Mouse (Mus musculus) CH12.LX (cell line): ENCODE results near the gene Ermard. TPM values are rescaled to one million over a fixed set of nuclear protein-coding genes. Genes with fewer than 3 reads are reported as not detected.

Experiments used
- DNase-seq: peaks from one replicate; pipeline ENCODE4 v3.0.0-alpha.2; 2013; ENCODE audit errors: extremely low read depth
- H3K27ac ChIP-seq: 2 replicates; pipeline ENCODE4 v1.5.1; 2012; ENCODE audit warnings: low read depth, mild to moderate bottlenecking, control low read depth, moderate library complexity; ENCODE audit not compliant: insufficient read depth
- H3K27me3 ChIP-seq: replicated peaks from 2 replicates; pipeline ENCODE3; 2012; ENCODE audit warnings: inconsistent platforms
- H3K36me3 ChIP-seq, 2 experiments: replicated peaks in 1 of 2; 2 replicates each; pipeline versions ENCODE3 to v1.6.1; 2012; ENCODE audit warnings: inconsistent platforms in 1 of 2, low read length in 1 of 2, mild to moderate bottlenecking in 1 of 2, mixed read lengths in 1 of 2, moderate library complexity in 1 of 2; ENCODE audit not compliant: control insufficient read depth in 1 of 2, insufficient read depth in 1 of 2
- H3K4me1 ChIP-seq, 2 experiments: 2 replicates each; pipeline ENCODE4 v1.6.1; 2012; ENCODE audit warnings: inconsistent platforms in 1 of 2, moderate library complexity in 1 of 2; ENCODE audit not compliant: insufficient read depth in 2 of 2, control insufficient read depth in 1 of 2
- H3K4me2 ChIP-seq: 2 replicates; pipeline ENCODE4 v1.6.1; 2012; ENCODE audit warnings: low read depth, mild to moderate bottlenecking, control low read depth; ENCODE audit not compliant: poor library complexity, insufficient read depth, severe bottlenecking
- H3K4me3 ChIP-seq, 3 experiments: fragments of 150-350 bp in 1 of 3; sonication (generic) in 1 of 3; replicated peaks in 1 of 3; 2 replicates each; pipeline versions ENCODE3 to v1.5.1; 2011 to 2012; ENCODE audit warnings: low read depth in 2 of 3, low read length in 2 of 3, mild to moderate bottlenecking in 2 of 3, moderate library complexity in 2 of 3, control low read depth in 1 of 3, improper control_type of control experiment in 1 of 3, inconsistent platforms in 1 of 3, mixed read lengths in 1 of 3; ENCODE audit not compliant: poor library complexity in 1 of 3
- H3K79me2 ChIP-seq: replicated peaks from 2 replicates; pipeline ENCODE4 v1.6.1; 2012; ENCODE audit warnings: mild to moderate bottlenecking, moderate library complexity; ENCODE audit not compliant: control insufficient read depth, poor library complexity, insufficient read depth, severe bottlenecking; ENCODE audit errors: extremely low read depth
- H3K9ac ChIP-seq: 2 replicates; pipeline ENCODE4 v1.6.1; 2012; ENCODE audit warnings: low read depth, mild to moderate bottlenecking, control low read depth, moderate library complexity; ENCODE audit not compliant: insufficient read depth
- H3K9me3 ChIP-seq: replicated peaks from 2 replicates; pipeline ENCODE3; 2012; ENCODE audit warnings: low read length, inconsistent platforms, mixed read lengths
- BHLHE40 ChIP-seq: IDR thresholded peaks from 2 replicates; pipeline ENCODE4 v1.6.1; 2011; ENCODE audit warnings: mild to moderate bottlenecking, low read depth, low read length, improper control_type of control experiment
- CHD1 ChIP-seq: IDR thresholded peaks from 2 replicates; pipeline ENCODE4 v1.6.1; 2012; ENCODE audit warnings: low read depth, low read length, improper control_type of control experiment, inconsistent platforms
- CHD2 ChIP-seq: IDR thresholded peaks from 2 replicates; pipeline ENCODE4 v1.6.1; 2011; ENCODE audit warnings: low read length, improper control_type of control experiment
- CTCF ChIP-seq, 2 experiments: IDR thresholded peaks in 1 of 2; conservative IDR thresholded peaks in 1 of 2; 2 replicates each; pipeline ENCODE4 v1.5.1; 2011 to 2012; ENCODE audit warnings: low read depth in 2 of 2, low read length in 2 of 2, improper control_type of control experiment in 1 of 2, inconsistent platforms in 1 of 2, mild to moderate bottlenecking in 1 of 2, moderate library complexity in 1 of 2
- E2F4 ChIP-seq: IDR thresholded peaks from 2 replicates; pipeline ENCODE4 v1.6.1; 2011; ENCODE audit warnings: low read depth, low read length, improper control_type of control experiment; ENCODE audit not compliant: insufficient replicate concordance
- GABPA ChIP-seq: IDR thresholded peaks from 2 replicates; pipeline ENCODE4 v1.6.1; 2012; ENCODE audit warnings: low read depth, low read length, improper control_type of control experiment, inconsistent platforms; ENCODE audit not compliant: insufficient replicate concordance
- IRF4 ChIP-seq: IDR thresholded peaks from 2 replicates; pipeline ENCODE4 v1.6.1; 2014; ENCODE audit warnings: low read depth, mild to moderate bottlenecking, inconsistent platforms, low read length, improper control_type of control experiment
- JUN ChIP-seq: IDR thresholded peaks from 2 replicates; pipeline ENCODE4 v1.6.1; 2011; ENCODE audit warnings: low read depth, mild to moderate bottlenecking, low read length, improper control_type of control experiment, moderate library complexity; ENCODE audit not compliant: insufficient read depth
- KAT2A ChIP-seq: IDR thresholded peaks from 2 replicates; pipeline ENCODE4 v1.6.1; 2012; ENCODE audit warnings: low read length, improper control_type of control experiment, inconsistent platforms; ENCODE audit not compliant: insufficient replicate concordance
- MAFK ChIP-seq: IDR thresholded peaks from 2 replicates; pipeline ENCODE4 v1.6.1; 2011; ENCODE audit warnings: low read length, improper control_type of control experiment; ENCODE audit not compliant: insufficient replicate concordance
- MAX ChIP-seq: IDR thresholded peaks from 2 replicates; pipeline ENCODE4 v1.6.1; 2011; ENCODE audit warnings: low read length, improper control_type of control experiment
- MAZ ChIP-seq: IDR thresholded peaks from 2 replicates; pipeline ENCODE4 v1.6.1; 2012; ENCODE audit warnings: low read depth, mild to moderate bottlenecking, inconsistent platforms, low read length, improper control_type of control experiment, moderate library complexity
- MXI1 ChIP-seq: IDR thresholded peaks from 2 replicates; pipeline ENCODE4 v1.6.1; 2011; ENCODE audit warnings: mild to moderate bottlenecking, low read depth, low read length, improper control_type of control experiment
- MYC ChIP-seq: IDR thresholded peaks from 2 replicates; pipeline ENCODE4 v1.6.1; 2011; ENCODE audit warnings: low read depth, mild to moderate bottlenecking, improper control_type of control experiment, low read length
- NELFE ChIP-seq: IDR thresholded peaks from 2 replicates; pipeline ENCODE4 v1.6.1; 2011; ENCODE audit warnings: low read depth, low read length, improper control_type of control experiment
- NRF1 ChIP-seq: IDR thresholded peaks from 2 replicates; pipeline ENCODE4 v1.6.1; 2014; ENCODE audit warnings: low read depth, mild to moderate bottlenecking, inconsistent platforms, low read length, improper control_type of control experiment, moderate library complexity
- PAX5 ChIP-seq: IDR thresholded peaks from 2 replicates; pipeline ENCODE4 v1.6.1; 2012; ENCODE audit warnings: low read length, inconsistent platforms, mixed read lengths
- POLR2A ChIP-seq: IDR thresholded peaks from 2 replicates; pipeline ENCODE4 v1.6.1; 2011; ENCODE audit warnings: low read depth, mild to moderate bottlenecking, improper control_type of control experiment, low read length
- RAD21 ChIP-seq: IDR thresholded peaks from 2 replicates; pipeline ENCODE4 v1.6.1; 2011; ENCODE audit warnings: low read depth, mild to moderate bottlenecking, low read length, improper control_type of control experiment, moderate library complexity
- RCOR1 ChIP-seq: conservative IDR thresholded peaks from 2 replicates; pipeline ENCODE4 v1.6.1; 2012; ENCODE audit warnings: low read depth, mild to moderate bottlenecking, inconsistent platforms, low read length, improper control_type of control experiment
- SIN3A ChIP-seq: IDR thresholded peaks from 2 replicates; pipeline ENCODE4 v1.6.1; 2012; ENCODE audit warnings: low read length, improper control_type of control experiment, inconsistent platforms
- SMC3 ChIP-seq: IDR thresholded peaks from 2 replicates; pipeline ENCODE4 v1.6.1; 2011; ENCODE audit warnings: low read depth, low read length, improper control_type of control experiment
- UBTF ChIP-seq: IDR thresholded peaks from 2 replicates; pipeline ENCODE4 v1.6.1; 2012; ENCODE audit warnings: low read depth, mild to moderate bottlenecking, inconsistent platforms, low read length, improper control_type of control experiment, moderate library complexity
- USF2 ChIP-seq: conservative IDR thresholded peaks from 2 replicates; pipeline ENCODE4 v1.6.1; 2011; ENCODE audit warnings: low read depth, low read length, improper control_type of control experiment
- ZC3H11A ChIP-seq: IDR thresholded peaks from 2 replicates; pipeline ENCODE4 v1.6.1; 2012; ENCODE audit warnings: low read depth, mild to moderate bottlenecking, inconsistent platforms, low read length, improper control_type of control experiment
- ZKSCAN1 ChIP-seq: IDR thresholded peaks from 2 replicates; pipeline ENCODE4 v1.6.1; 2012; ENCODE audit warnings: low read depth, inconsistent platforms, low read length, improper control_type of control experiment, borderline replicate concordance
- ZMIZ1 ChIP-seq: IDR thresholded peaks from 2 replicates; pipeline ENCODE4 v1.6.1; 2012; ENCODE audit warnings: low read depth, mild to moderate bottlenecking, inconsistent platforms, low read length, improper control_type of control experiment
- dilution Hi-C: fragments of 300-500 bp; cut with MboI; formaldehyde crosslinking; loops from 2 replicates; pipeline ENCODE4 v1.14.3; 2020; ENCODE audit warnings: low sequenced_read_pairs; ENCODE audit not compliant: extremely low pct_unique_long_range_greater_than_20kb, extremely low pct_ligation_motif_present
- in situ Hi-C: fragments of 300-500 bp; cut with MboI; formaldehyde crosslinking; loops from 3 replicates; pipeline ENCODE4 v1.14.3; 2019; ENCODE audit warnings: low sequenced_read_pairs, low pct_ligation_motif_present, low pct_unique_long_range_greater_than_20kb, mixed read lengths
- polyA plus RNA-seq: library from polyadenylated mRNA; unstranded; fragments of >175 nt; gene quantifications from 2 replicates; pipeline ENCODE4 v1.2.1, GENCODE M21; 2012; ENCODE audit warnings: low read depth; ENCODE audit not compliant: insufficient read length
- total RNA-seq, 2 experiments: library from RNA; depleted of rRNA; stranded (reverse); fragments of 300-350 nt in 1 of 2; fragments of >200 nt in 1 of 2; gene quantifications; 2 replicates each; pipeline ENCODE4 v1.2.3; 2012 to 2014

Gene Ermard
- total and polyA plus RNA-seq, 3 experiments: 32.0 to 45.6 (median 38.8) TPM

DNA sequence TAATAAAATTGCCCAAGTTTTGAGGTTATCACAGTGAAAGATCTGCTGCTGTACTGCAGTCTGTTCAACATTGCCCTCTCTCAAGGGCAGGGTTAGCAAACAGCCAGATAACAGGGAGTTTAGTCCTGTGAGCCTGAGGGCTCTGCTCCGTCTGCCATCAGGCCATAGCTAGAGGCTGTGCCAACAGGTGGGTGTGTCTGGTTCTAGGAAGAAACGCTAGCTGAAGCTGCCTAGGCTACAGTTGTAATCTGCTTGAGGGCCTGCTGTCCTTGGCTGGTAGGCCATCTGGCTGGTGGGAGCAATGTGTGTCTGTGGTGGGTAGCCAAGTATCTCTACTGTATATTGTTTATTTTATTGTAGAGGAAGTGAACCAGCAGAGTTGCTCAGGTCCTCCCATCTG is 36.5 kb downstream of the Ermard start:
- DNase-seq: no peak
- Histone ChIP-seq H3K79me2 (no peaks in the 10 kb centered on the region), H3K4me3 (no peak overlapping the region), H3K4me2 (no peak overlapping the region), H3K27ac (no peak overlapping the region), H3K36me3 (peaks cover 2 to 24% of the 10 kb centered on the region in 2 experiments), H3K4me1 (peaks cover 0 to 2% of the 10 kb centered on the region in 2 experiments; a peak in 1 of 4 replicates), H3K27me3 (no peaks in the 10 kb centered on the region), H3K9ac (no peak overlapping the region), H3K9me3 (no peaks in the 10 kb centered on the region)
- TF ChIP-seq CTCF (conservative IDR thresholded peaks at IDR 0.05 in 1 of 2, IDR thresholded peaks at IDR 0.05 in 1 of 2; ENCODE audit: low read depth in 2 of 2, low read length in 2 of 2): no peak
- TF ChIP-seq CHD1: no peak
- TF ChIP-seq IRF4: no peak
- no peak for TF ChIP-seq USF2
- TF ChIP-seq MAFK: no peak
- no peak for TF ChIP-seq BHLHE40
- TF ChIP-seq CHD2: no peak
- TF ChIP-seq POLR2A: no peak
- no peak for TF ChIP-seq ZKSCAN1
- TF ChIP-seq KAT2A: no peak
- no peak for TF ChIP-seq GABPA
- TF ChIP-seq NELFE: no peak
- no peak for TF ChIP-seq MYC
- TF ChIP-seq MAX: no peak
- no peak for TF ChIP-seq RAD21
- TF ChIP-seq JUN: no peak
- TF ChIP-seq UBTF: no peak
- in situ Hi-C loops: no loop called here
- dilution Hi-C loops: no loop called here

DNA sequence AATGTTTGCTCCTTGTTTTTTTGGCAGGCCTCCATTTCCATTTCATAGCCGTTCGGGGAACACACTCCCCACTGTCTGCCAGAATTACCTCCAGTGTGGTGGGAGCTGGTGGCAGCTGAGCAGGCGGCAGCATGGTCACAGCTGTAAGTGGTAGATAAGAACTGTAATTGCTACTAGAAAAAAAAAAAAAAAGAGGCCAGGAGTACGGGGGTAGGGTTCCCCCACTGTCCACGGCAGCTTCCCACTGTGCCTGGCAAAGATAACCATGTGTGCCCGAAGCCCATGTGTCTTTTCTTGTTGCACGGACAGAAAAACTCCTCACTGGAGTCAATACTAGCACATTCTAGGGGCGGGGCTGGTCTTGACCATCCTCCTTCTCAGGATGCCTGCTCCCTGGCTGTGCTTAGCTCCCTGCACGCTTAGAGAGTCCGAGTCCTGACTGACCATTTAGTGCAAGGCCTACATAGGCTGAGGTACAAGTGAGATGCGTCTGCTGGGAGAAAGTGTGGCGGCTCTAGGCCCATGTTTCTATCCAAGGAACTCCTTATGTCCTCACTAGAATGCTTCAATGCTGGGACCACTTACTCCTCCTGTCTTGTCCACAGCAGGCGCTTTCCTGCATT is 43.3 kb downstream of the Ermard start:
- dilution Hi-C loops: no loop called here
- no peak for DNase-seq
- Histone ChIP-seq H3K4me1 (peaks cover 7 to 24% of the 10 kb centered on the region in 2 experiments; a peak in 3 of 4 replicates), H3K9me3 (no peaks in the 10 kb centered on the region), H3K79me2 (no peaks in the 10 kb centered on the region), H3K36me3 (no peaks in the 10 kb centered on the region), H3K9ac (no peak overlapping the region), H3K27ac (no peak overlapping the region), H3K27me3 (no peaks in the 10 kb centered on the region), H3K4me3 (no peak overlapping the region), H3K4me2 (no peak overlapping the region)
- TF ChIP-seq ZMIZ1 (no peak), MXI1 (no peak), MAFK (no peak), MAZ (no peak), RAD21 (no peak), PAX5 (no peak), NRF1 (no peak), MYC (no peak), USF2 (no peak), RCOR1 (no peak), ZC3H11A (no peak), SIN3A (no peak), E2F4 (no peak), SMC3 (no peak), GABPA (no peak)
- in situ Hi-C loops: no loop called here
